Mouse (Mus musculus) CH12.LX (cell line): ENCODE results near the gene Tspan9. TPM values are rescaled to one million over a fixed set of nuclear protein-coding genes. Genes with fewer than 3 reads are reported as not detected.

ENCODE experiments used
- DNase-seq: peaks from one replicate; pipeline ENCODE4 v3.0.0-alpha.2; 2013; ENCODE audit errors: extremely low read depth
- H3K27ac ChIP-seq: 2 replicates; pipeline ENCODE4 v1.5.1; 2012; ENCODE audit warnings: low read depth, mild to moderate bottlenecking, control low read depth, moderate library complexity; ENCODE audit not compliant: insufficient read depth
- H3K27me3 ChIP-seq: replicated peaks from 2 replicates; pipeline ENCODE3; 2012; ENCODE audit warnings: inconsistent platforms
- H3K36me3 ChIP-seq, 2 experiments: replicated peaks in 1 of 2; 2 replicates each; pipeline versions ENCODE3 to v1.6.1; 2012; ENCODE audit warnings: inconsistent platforms in 1 of 2, low read length in 1 of 2, mild to moderate bottlenecking in 1 of 2, mixed read lengths in 1 of 2, moderate library complexity in 1 of 2; ENCODE audit not compliant: control insufficient read depth in 1 of 2, insufficient read depth in 1 of 2
- H3K4me1 ChIP-seq, 2 experiments: 2 replicates each; pipeline ENCODE4 v1.6.1; 2012; ENCODE audit warnings: inconsistent platforms in 1 of 2, moderate library complexity in 1 of 2; ENCODE audit not compliant: insufficient read depth in 2 of 2, control insufficient read depth in 1 of 2
- H3K4me2 ChIP-seq: 2 replicates; pipeline ENCODE4 v1.6.1; 2012; ENCODE audit warnings: low read depth, mild to moderate bottlenecking, control low read depth; ENCODE audit not compliant: poor library complexity, insufficient read depth, severe bottlenecking
- H3K4me3 ChIP-seq, 3 experiments: fragments of 150-350 bp in 1 of 3; sonication (generic) in 1 of 3; replicated peaks in 1 of 3; 2 replicates each; pipeline versions ENCODE3 to v1.5.1; 2011 to 2012; ENCODE audit warnings: low read depth in 2 of 3, low read length in 2 of 3, mild to moderate bottlenecking in 2 of 3, moderate library complexity in 2 of 3, control low read depth in 1 of 3, improper control_type of control experiment in 1 of 3, inconsistent platforms in 1 of 3, mixed read lengths in 1 of 3; ENCODE audit not compliant: poor library complexity in 1 of 3
- H3K79me2 ChIP-seq: replicated peaks from 2 replicates; pipeline ENCODE4 v1.6.1; 2012; ENCODE audit warnings: mild to moderate bottlenecking, moderate library complexity; ENCODE audit not compliant: control insufficient read depth, poor library complexity, insufficient read depth, severe bottlenecking; ENCODE audit errors: extremely low read depth
- H3K9ac ChIP-seq: 2 replicates; pipeline ENCODE4 v1.6.1; 2012; ENCODE audit warnings: low read depth, mild to moderate bottlenecking, control low read depth, moderate library complexity; ENCODE audit not compliant: insufficient read depth
- H3K9me3 ChIP-seq: replicated peaks from 2 replicates; pipeline ENCODE3; 2012; ENCODE audit warnings: low read length, inconsistent platforms, mixed read lengths
- BHLHE40 ChIP-seq: IDR thresholded peaks from 2 replicates; pipeline ENCODE4 v1.6.1; 2011; ENCODE audit warnings: mild to moderate bottlenecking, low read depth, low read length, improper control_type of control experiment
- CHD1 ChIP-seq: IDR thresholded peaks from 2 replicates; pipeline ENCODE4 v1.6.1; 2012; ENCODE audit warnings: low read depth, low read length, improper control_type of control experiment, inconsistent platforms
- CHD2 ChIP-seq: IDR thresholded peaks from 2 replicates; pipeline ENCODE4 v1.6.1; 2011; ENCODE audit warnings: low read length, improper control_type of control experiment
- E2F4 ChIP-seq: IDR thresholded peaks from 2 replicates; pipeline ENCODE4 v1.6.1; 2011; ENCODE audit warnings: low read depth, low read length, improper control_type of control experiment; ENCODE audit not compliant: insufficient replicate concordance
- ELF1 ChIP-seq: IDR thresholded peaks from 2 replicates; pipeline ENCODE4 v1.6.1; 2014; ENCODE audit warnings: low read depth, mild to moderate bottlenecking, inconsistent platforms, low read length, improper control_type of control experiment
- EP300 ChIP-seq: IDR thresholded peaks from 2 replicates; pipeline ENCODE4 v1.6.1; 2011; ENCODE audit warnings: low read length, improper control_type of control experiment
- ETS1 ChIP-seq: conservative IDR thresholded peaks from 2 replicates; pipeline ENCODE4 v1.6.1; 2012; ENCODE audit warnings: low read depth, mild to moderate bottlenecking, inconsistent platforms, low read length, improper control_type of control experiment, moderate library complexity
- IRF4 ChIP-seq: IDR thresholded peaks from 2 replicates; pipeline ENCODE4 v1.6.1; 2014; ENCODE audit warnings: low read depth, mild to moderate bottlenecking, inconsistent platforms, low read length, improper control_type of control experiment
- JUN ChIP-seq: IDR thresholded peaks from 2 replicates; pipeline ENCODE4 v1.6.1; 2011; ENCODE audit warnings: low read depth, mild to moderate bottlenecking, low read length, improper control_type of control experiment, moderate library complexity; ENCODE audit not compliant: insufficient read depth
- MAFK ChIP-seq: IDR thresholded peaks from 2 replicates; pipeline ENCODE4 v1.6.1; 2011; ENCODE audit warnings: low read length, improper control_type of control experiment; ENCODE audit not compliant: insufficient replicate concordance
- MAX ChIP-seq: IDR thresholded peaks from 2 replicates; pipeline ENCODE4 v1.6.1; 2011; ENCODE audit warnings: low read length, improper control_type of control experiment
- MAZ ChIP-seq: IDR thresholded peaks from 2 replicates; pipeline ENCODE4 v1.6.1; 2012; ENCODE audit warnings: low read depth, mild to moderate bottlenecking, inconsistent platforms, low read length, improper control_type of control experiment, moderate library complexity
- MEF2A ChIP-seq: IDR thresholded peaks from 2 replicates; pipeline ENCODE4 v1.6.1; 2014; ENCODE audit warnings: low read depth, mild to moderate bottlenecking, inconsistent platforms, low read length, improper control_type of control experiment, borderline replicate concordance
- MXI1 ChIP-seq: IDR thresholded peaks from 2 replicates; pipeline ENCODE4 v1.6.1; 2011; ENCODE audit warnings: mild to moderate bottlenecking, low read depth, low read length, improper control_type of control experiment
- MYC ChIP-seq: IDR thresholded peaks from 2 replicates; pipeline ENCODE4 v1.6.1; 2011; ENCODE audit warnings: low read depth, mild to moderate bottlenecking, improper control_type of control experiment, low read length
- NELFE ChIP-seq: IDR thresholded peaks from 2 replicates; pipeline ENCODE4 v1.6.1; 2011; ENCODE audit warnings: low read depth, low read length, improper control_type of control experiment
- NRF1 ChIP-seq: IDR thresholded peaks from 2 replicates; pipeline ENCODE4 v1.6.1; 2014; ENCODE audit warnings: low read depth, mild to moderate bottlenecking, inconsistent platforms, low read length, improper control_type of control experiment, moderate library complexity
- POLR2AphosphoS2 ChIP-seq: IDR thresholded peaks from 2 replicates; pipeline ENCODE4 v1.6.1; 2011; ENCODE audit warnings: low read depth, low read length, improper control_type of control experiment
- RCOR1 ChIP-seq: conservative IDR thresholded peaks from 2 replicates; pipeline ENCODE4 v1.6.1; 2012; ENCODE audit warnings: low read depth, mild to moderate bottlenecking, inconsistent platforms, low read length, improper control_type of control experiment
- SMC3 ChIP-seq: IDR thresholded peaks from 2 replicates; pipeline ENCODE4 v1.6.1; 2011; ENCODE audit warnings: low read depth, low read length, improper control_type of control experiment
- TBP ChIP-seq: conservative IDR thresholded peaks from 2 replicates; pipeline ENCODE4 v1.6.1; 2011; ENCODE audit warnings: low read depth, low read length, improper control_type of control experiment
- USF1 ChIP-seq: IDR thresholded peaks from 2 replicates; pipeline ENCODE4 v1.6.1; 2014; ENCODE audit warnings: low read depth, mild to moderate bottlenecking, inconsistent platforms, low read length, improper control_type of control experiment
- USF2 ChIP-seq: conservative IDR thresholded peaks from 2 replicates; pipeline ENCODE4 v1.6.1; 2011; ENCODE audit warnings: low read depth, low read length, improper control_type of control experiment
- ZMIZ1 ChIP-seq: IDR thresholded peaks from 2 replicates; pipeline ENCODE4 v1.6.1; 2012; ENCODE audit warnings: low read depth, mild to moderate bottlenecking, inconsistent platforms, low read length, improper control_type of control experiment
- dilution Hi-C: fragments of 300-500 bp; cut with MboI; formaldehyde crosslinking; loops from 2 replicates; pipeline ENCODE4 v1.14.3; 2020; ENCODE audit warnings: low sequenced_read_pairs; ENCODE audit not compliant: extremely low pct_unique_long_range_greater_than_20kb, extremely low pct_ligation_motif_present
- in situ Hi-C: fragments of 300-500 bp; cut with MboI; formaldehyde crosslinking; loops from 3 replicates; pipeline ENCODE4 v1.14.3; 2019; ENCODE audit warnings: low sequenced_read_pairs, low pct_ligation_motif_present, low pct_unique_long_range_greater_than_20kb, mixed read lengths
- polyA plus RNA-seq: library from polyadenylated mRNA; unstranded; fragments of >175 nt; gene quantifications from 2 replicates; pipeline ENCODE4 v1.2.1, GENCODE M21; 2012; ENCODE audit warnings: low read depth; ENCODE audit not compliant: insufficient read length
- total RNA-seq, 2 experiments: library from RNA; depleted of rRNA; stranded (reverse); fragments of 300-350 nt in 1 of 2; fragments of >200 nt in 1 of 2; gene quantifications; 2 replicates each; pipeline ENCODE4 v1.2.3; 2012 to 2014

Tspan9 gene
- total and polyA plus RNA-seq, 3 experiments: 0.40 to 0.98 (median 0.71) TPM

DNA sequence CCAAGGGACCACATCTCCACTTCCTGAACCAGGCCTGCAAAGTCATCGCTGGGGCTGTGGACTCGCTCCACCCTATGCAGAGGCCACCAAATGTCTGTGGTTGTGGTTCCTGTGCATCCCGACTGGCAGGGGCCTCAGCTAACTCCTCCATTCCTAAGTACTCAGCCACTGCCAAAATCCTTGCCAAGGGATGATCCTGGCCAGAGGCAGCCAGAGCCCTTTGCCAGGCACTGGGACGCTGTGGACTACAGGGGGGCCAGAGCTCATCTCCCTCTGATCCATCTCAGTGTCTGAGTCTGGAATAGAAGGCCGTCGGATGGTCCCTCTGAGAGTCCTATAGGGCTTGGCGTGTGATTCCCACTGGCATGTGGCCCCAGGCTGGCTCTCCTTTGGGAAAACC is 193.5 kb downstream of the Tspan9 start:
- H3K27ac ChIP-seq: no peak overlapping the region
- no peaks in the 10 kb centered on the region for H3K36me3 ChIP-seq
- in situ Hi-C loops: no loop called here
- no peaks in the 10 kb centered on the region for H3K9me3 ChIP-seq
- no peak overlapping the region for H3K4me2 ChIP-seq
- no peaks in the 10 kb centered on the region for H3K4me1 ChIP-seq
- peaks cover 94% of the 10 kb centered on the region for H3K27me3 ChIP-seq
- TF ChIP-seq CHD1: no peak
- no peak for TF ChIP-seq USF2
- TF ChIP-seq MXI1: no peak
- no peak for TF ChIP-seq ELF1
- no peak for TF ChIP-seq RCOR1
- TF ChIP-seq NRF1: no peak
- no peak for TF ChIP-seq MEF2A
- no peak for TF ChIP-seq JUN
- no peak for TF ChIP-seq POLR2AphosphoS2
- TF ChIP-seq MAFK: no peak
- no peak for TF ChIP-seq IRF4
- no peak for TF ChIP-seq USF1
- TF ChIP-seq MYC: no peak
- no peak for TF ChIP-seq E2F4
- dilution Hi-C loops: no loop called here
- H3K79me2 ChIP-seq: no peaks in the 10 kb centered on the region
- DNase-seq: no peak
- H3K4me3 ChIP-seq: no peak overlapping the region
- H3K9ac ChIP-seq: no peak overlapping the region

DNA sequence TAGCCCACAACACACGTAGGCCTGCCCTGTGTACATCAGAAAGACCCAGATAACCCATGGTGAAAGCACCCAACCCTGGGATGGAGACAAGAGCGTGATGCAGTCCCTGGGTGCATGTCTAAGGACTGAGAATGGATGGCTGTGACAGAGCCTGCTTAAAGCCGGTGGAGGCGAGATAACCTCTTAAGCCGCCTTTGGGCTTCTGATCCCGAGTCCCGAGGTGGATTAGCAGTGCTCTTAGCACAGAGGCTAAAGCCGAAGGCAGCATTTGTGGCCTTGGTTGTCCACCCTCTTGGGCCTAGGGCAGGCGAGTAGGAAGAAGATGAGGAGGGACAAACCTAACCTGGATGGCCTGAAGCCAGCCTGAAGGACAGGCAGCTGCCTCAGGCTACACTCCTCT is 194.7 kb downstream of the Tspan9 start:
- no peak overlapping the region for H3K27ac ChIP-seq
- TF ChIP-seq MAFK (no peak), SMC3 (no peak), CHD2 (no peak), BHLHE40 (no peak), EP300 (no peak), RCOR1 (no peak), NELFE (no peak), ETS1 (no peak), ZMIZ1 (no peak), E2F4 (no peak), MAX (no peak), CHD1 (no peak), MAZ (no peak), JUN (no peak), TBP (no peak)
- H3K4me1 ChIP-seq: no peaks in the 10 kb centered on the region
- H3K4me2 ChIP-seq: no peak overlapping the region
- H3K4me3 ChIP-seq: no peak overlapping the region
- peaks cover 96% of the 10 kb centered on the region for H3K27me3 ChIP-seq
- H3K9ac ChIP-seq: no peak overlapping the region
- dilution Hi-C loops (no loop called here), in situ Hi-C loops (no loop called here)
- no peaks in the 10 kb centered on the region for H3K79me2 ChIP-seq
- no peaks in the 10 kb centered on the region for H3K36me3 ChIP-seq
- DNase-seq: no peak
- H3K9me3 ChIP-seq: no peaks in the 10 kb centered on the region
